Mouse (Mus musculus): Measurements from ENCODE around the gene Cebpa. TPM values are rescaled to one million over a fixed set of nuclear protein-coding genes. Genes with fewer than 3 reads are reported as not detected.

Cebpa gene
- total and polyA plus RNA-seq, 2 experiments from 2014 or later, result 0.20 to 3.5 TPM

- ATAC-seq (ENCODE audit: insufficient read depth, low read depth) (no peak), DNase-seq (ENCODE audit: low spot score) (no peak)
- Histone ChIP-seq H3K4me2 (ENCODE audit: low read depth, low read length) (no peak overlapping the region), H3K9ac (replicated peaks; ENCODE audit: low read depth, low read length) (no peak overlapping the region), H3K9me3 (replicated peaks; ENCODE audit: control insufficient read depth, low read length) (no peaks in the 10 kb centered on the region), H3K27me3 (ENCODE audit: control insufficient read depth, insufficient read depth, low read length) (no peaks in the 10 kb centered on the region), H3K4me3 (ENCODE audit: low read depth, low read length) (no peak overlapping the region), H3K36me3 (replicated peaks; ENCODE audit: control insufficient read depth, insufficient read depth, low read length) (no peaks in the 10 kb centered on the region), H3K27ac (ENCODE audit: low read depth) (no peak overlapping the region), H3K4me1 (ENCODE audit: control insufficient read depth, insufficient read depth) (no peaks in the 10 kb centered on the region)
- WGBS, result 71% methylated on average over 6 of the region's 6 CpGs
- TF ChIP-seq CTCF (IDR thresholded peaks at IDR 0.05; ENCODE audit: low read depth) (no peak), EP300 (IDR thresholded peaks at IDR 0.05; ENCODE audit: low read depth) (no peak)
Measured at GRCm38 (mm10) chr7:35162443-35162842, 43.4 kb downstream of the Cebpa start.

GRCm38 (mm10) chr7:35163600-35163999 lies 44.5 kb downstream of the Cebpa start:
- no peak; the same call in 1 of the 2 replicates for ATAC-seq (ENCODE audit: insufficient read depth, low read depth)
- no peak for DNase-seq (ENCODE audit: low spot score)
- no peaks in the 10 kb centered on the region for H3K4me1 ChIP-seq (ENCODE audit: control insufficient read depth, insufficient read depth)
- H3K4me2 ChIP-seq (ENCODE audit: low read depth, low read length), result no peak overlapping the region
- no peak overlapping the region for H3K27ac ChIP-seq (ENCODE audit: low read depth)
- H3K9me3 ChIP-seq (replicated peaks; ENCODE audit: control insufficient read depth, low read length), result no peaks in the 10 kb centered on the region
- 43% methylated on average over 7 of the region's 7 CpGs for WGBS
- TF ChIP-seq CTCF (IDR thresholded peaks at IDR 0.05; ENCODE audit: low read depth) (no peak), EP300 (IDR thresholded peaks at IDR 0.05; ENCODE audit: low read depth) (no peak)
- H3K27me3 ChIP-seq (ENCODE audit: control insufficient read depth, insufficient read depth, low read length), result no peaks in the 10 kb centered on the region
- H3K36me3 ChIP-seq (replicated peaks; ENCODE audit: control insufficient read depth, insufficient read depth, low read length), result no peaks in the 10 kb centered on the region
- no peak overlapping the region for H3K9ac ChIP-seq (replicated peaks; ENCODE audit: low read depth, low read length)
- H3K4me3 ChIP-seq (ENCODE audit: low read depth, low read length), result no peak overlapping the region

GRCm38 (mm10) chr7:35164131-35164530 lies 45.0 kb downstream of the Cebpa start:
- Histone ChIP-seq H3K4me2 (ENCODE audit: low read depth, low read length) (no peak overlapping the region), H3K27me3 (ENCODE audit: control insufficient read depth, insufficient read depth, low read length) (no peaks in the 10 kb centered on the region), H3K27ac (ENCODE audit: low read depth) (no peak overlapping the region), H3K4me1 (ENCODE audit: control insufficient read depth, insufficient read depth) (no peaks in the 10 kb centered on the region), H3K9ac (replicated peaks; ENCODE audit: low read depth, low read length) (no peak overlapping the region), H3K36me3 (replicated peaks; ENCODE audit: control insufficient read depth, insufficient read depth, low read length) (no peaks in the 10 kb centered on the region), H3K9me3 (replicated peaks; ENCODE audit: control insufficient read depth, low read length) (no peaks in the 10 kb centered on the region), H3K4me3 (ENCODE audit: low read depth, low read length) (no peak overlapping the region)
- DNase-seq (ENCODE audit: low spot score), result no peak
- TF ChIP-seq CTCF (IDR thresholded peaks at IDR 0.05; ENCODE audit: low read depth), result no peak
- TF ChIP-seq EP300 (IDR thresholded peaks at IDR 0.05; ENCODE audit: low read depth), result no peak
- no peak for ATAC-seq (ENCODE audit: insufficient read depth, low read depth)
- WGBS, result 63% methylated on average over 6 of the region's 6 CpGs

GRCm38 (mm10) chr7:35166988-35167387 lies 47.9 kb downstream of the Cebpa start:
- Histone ChIP-seq H3K4me2 (ENCODE audit: low read depth, low read length) (no peak overlapping the region), H3K9ac (replicated peaks; ENCODE audit: low read depth, low read length) (no peak overlapping the region; the same call in 1 of the 2 replicates), H3K4me3 (ENCODE audit: low read depth, low read length) (no peak overlapping the region), H3K36me3 (replicated peaks; ENCODE audit: control insufficient read depth, insufficient read depth, low read length) (no peaks in the 10 kb centered on the region), H3K9me3 (replicated peaks; ENCODE audit: control insufficient read depth, low read length) (no peaks in the 10 kb centered on the region), H3K4me1 (ENCODE audit: control insufficient read depth, insufficient read depth) (no peaks in the 10 kb centered on the region), H3K27ac (ENCODE audit: low read depth) (no peak overlapping the region), H3K27me3 (ENCODE audit: control insufficient read depth, insufficient read depth, low read length) (peaks cover 20% of the 10 kb centered on the region; the same call in 1 of the 2 replicates)
- ATAC-seq (ENCODE audit: insufficient read depth, low read depth) (no peak), DNase-seq (ENCODE audit: low spot score) (no peak)
- TF ChIP-seq EP300 (IDR thresholded peaks at IDR 0.05; ENCODE audit: low read depth) (no peak), CTCF (IDR thresholded peaks at IDR 0.05; ENCODE audit: low read depth) (no peak)
- 72% methylated on average over 5 of the region's 5 CpGs for WGBS

GRCm38 (mm10) chr7:35167925-35168324 lies 48.8 kb downstream of the Cebpa start:
- DNase-seq (ENCODE audit: low spot score) (no peak), ATAC-seq (ENCODE audit: insufficient read depth, low read depth) (no peak)
- 86% methylated on average over 2 of the region's 2 CpGs for WGBS
- Histone ChIP-seq H3K27me3 (ENCODE audit: control insufficient read depth, insufficient read depth, low read length) (peaks cover 27% of the 10 kb centered on the region; the same call in 1 of the 2 replicates), H3K4me1 (ENCODE audit: control insufficient read depth, insufficient read depth) (no peaks in the 10 kb centered on the region), H3K9ac (replicated peaks; ENCODE audit: low read depth, low read length) (no peak overlapping the region), H3K36me3 (replicated peaks; ENCODE audit: control insufficient read depth, insufficient read depth, low read length) (no peaks in the 10 kb centered on the region), H3K4me2 (ENCODE audit: low read depth, low read length) (no peak overlapping the region), H3K27ac (ENCODE audit: low read depth) (no peak overlapping the region), H3K4me3 (ENCODE audit: low read depth, low read length) (no peak overlapping the region), H3K9me3 (replicated peaks; ENCODE audit: control insufficient read depth, low read length) (no peaks in the 10 kb centered on the region)
- TF ChIP-seq CTCF (IDR thresholded peaks at IDR 0.05; ENCODE audit: low read depth), result no peak
- no peak for TF ChIP-seq EP300 (IDR thresholded peaks at IDR 0.05; ENCODE audit: low read depth)

GRCm38 (mm10) chr7:35169341-35169740 lies 50.2 kb downstream of the Cebpa start:
- 13% methylated on average over 6 of the region's 6 CpGs for WGBS
- peak; percentile 96 for TF ChIP-seq CTCF (IDR thresholded peaks at IDR 0.05; ENCODE audit: low read depth)
- no peak for TF ChIP-seq EP300 (IDR thresholded peaks at IDR 0.05; ENCODE audit: low read depth)

More at GRCm38 (mm10) chr7:35169341-35169740, 50.2 kb downstream of the Cebpa start:
- peaks cover 35% of the 10 kb centered on the region; the same call in 1 of the 2 replicates for H3K27me3 ChIP-seq (ENCODE audit: control insufficient read depth, insufficient read depth, low read length)
- no peak overlapping the region for H3K27ac ChIP-seq (ENCODE audit: low read depth)
- H3K9ac ChIP-seq (replicated peaks; ENCODE audit: low read depth, low read length), result no peak overlapping the region
- ATAC-seq (ENCODE audit: insufficient read depth, low read depth), result peak; percentile 37
- H3K4me2 ChIP-seq (ENCODE audit: low read depth, low read length), result no peak overlapping the region
- H3K36me3 ChIP-seq (replicated peaks; ENCODE audit: control insufficient read depth, insufficient read depth, low read length), result no peaks in the 10 kb centered on the region
- peak; percentile 75 for DNase-seq (ENCODE audit: low spot score)
- H3K4me1 ChIP-seq (ENCODE audit: control insufficient read depth, insufficient read depth), result no peaks in the 10 kb centered on the region
- no peak overlapping the region for H3K4me3 ChIP-seq (ENCODE audit: low read depth, low read length)
- no peaks in the 10 kb centered on the region for H3K9me3 ChIP-seq (replicated peaks; ENCODE audit: control insufficient read depth, low read length)

Small RNA genes lying within 50 kb of the gene (microRNA-seq; reads per million reads assigned to microRNA genes)
- not detected for gene Gm25033

Other genes starting within 250 kb of the Cebpa start
- 29.4 and 43.0 TPM in 2 replicates for gene Pepd, start 206.9 kb upstream of the Cebpa start, total RNA-seq (2014; rRNA removed; ENCODE audit: low replicate concordance)
- 34.9 and 37.1 TPM in 2 replicates for gene Pepd, start 206.9 kb upstream of the Cebpa start, polyA plus RNA-seq (2015; fragmentation: Nextera tagmentation; extraction: Ambion mirVana)
- 3.6 and 9.1 TPM in 2 replicates for gene Cebpg, start 62.7 kb upstream of the Cebpa start, total RNA-seq (2014; rRNA removed; ENCODE audit: low replicate concordance)
- 13.4 and 13.9 TPM in 2 replicates for gene Cebpg, start 62.7 kb upstream of the Cebpa start, polyA plus RNA-seq (2015; fragmentation: Nextera tagmentation; extraction: Ambion mirVana)
- gene Slc7a10, start 67.1 kb downstream of the Cebpa start, total RNA-seq (2014; rRNA removed; ENCODE audit: low replicate concordance), result 0.11 TPM in 1 of 2 replicates, not detected in the other
- 0.15 and 1.1 TPM in 2 replicates for gene Slc7a10, start 67.1 kb downstream of the Cebpa start, polyA plus RNA-seq (2015; fragmentation: Nextera tagmentation; extraction: Ambion mirVana)
- gene Lrp3, start 96.2 kb downstream of the Cebpa start, total RNA-seq (2014; rRNA removed; ENCODE audit: low replicate concordance), result 3.3 and 3.5 TPM in 2 replicates
- 1.3 and 1.4 TPM in 2 replicates for gene Lrp3, start 96.2 kb downstream of the Cebpa start, polyA plus RNA-seq (2015; fragmentation: Nextera tagmentation; extraction: Ambion mirVana)
- gene Gpatch1, start 199.1 kb downstream of the Cebpa start, total RNA-seq (2014; rRNA removed; ENCODE audit: low replicate concordance), result 2.1 and 3.6 TPM in 2 replicates
- 9.5 and 10.1 TPM in 2 replicates for gene Gpatch1, start 199.1 kb downstream of the Cebpa start, polyA plus RNA-seq (2015; fragmentation: Nextera tagmentation; extraction: Ambion mirVana)
- 4.8 and 6.1 TPM in 2 replicates for gene Rhpn2, start 214.9 kb downstream of the Cebpa start, total RNA-seq (2014; rRNA removed; ENCODE audit: low replicate concordance)
- gene Rhpn2, start 214.9 kb downstream of the Cebpa start, polyA plus RNA-seq (2015; fragmentation: Nextera tagmentation; extraction: Ambion mirVana), result 4.0 and 4.3 TPM in 2 replicates

Measured in heart, postnatal 0 days (tissue).